Mouse (Mus musculus): ENCODE data around the gene Pygm. TPM values are rescaled to one million over a fixed set of nuclear protein-coding genes. Genes with fewer than 3 reads are reported as not detected.

Gene Pygm
- polyA plus RNA-seq, 1 experiment from 2014 or later, result 6.2 TPM

- Histone ChIP-seq H3K9me3 (ENCODE audit: control insufficient read depth, low read length) (no peaks in the 10 kb centered on the region), H3K4me3 (ENCODE audit: low read depth, low read length) (no peak overlapping the region), H3K36me3 (ENCODE audit: control insufficient read depth, insufficient read depth, low read length) (peaks cover 28% of the 10 kb centered on the region), H3K27me3 (replicated peaks; ENCODE audit: control insufficient read depth, insufficient read depth, low read length) (no peaks in the 10 kb centered on the region), H3K4me1 (replicated peaks; ENCODE audit: control insufficient read depth, insufficient read depth, low read length) (no peaks in the 10 kb centered on the region), H3K4me2 (ENCODE audit: low read length) (no peak overlapping the region), H3K27ac (ENCODE audit: low read depth) (peak overlapping the region; percentile 1; the same call in 1 of the 2 replicates), H3K9ac (ENCODE audit: low read length) (no peak overlapping the region)
- WGBS, result 67% methylated on average over 9 of the region's 9 CpGs
- ATAC-seq (replicated peaks; ENCODE audit: low FRiP score, low TSS enrichment, low read depth), result no peak
- DNase-seq (ENCODE audit: low spot score), result no peak
Measured at GRCm38 (mm10) chr19:6348717-6349116, 35.5 kb upstream of the Pygm start.

DNA sequence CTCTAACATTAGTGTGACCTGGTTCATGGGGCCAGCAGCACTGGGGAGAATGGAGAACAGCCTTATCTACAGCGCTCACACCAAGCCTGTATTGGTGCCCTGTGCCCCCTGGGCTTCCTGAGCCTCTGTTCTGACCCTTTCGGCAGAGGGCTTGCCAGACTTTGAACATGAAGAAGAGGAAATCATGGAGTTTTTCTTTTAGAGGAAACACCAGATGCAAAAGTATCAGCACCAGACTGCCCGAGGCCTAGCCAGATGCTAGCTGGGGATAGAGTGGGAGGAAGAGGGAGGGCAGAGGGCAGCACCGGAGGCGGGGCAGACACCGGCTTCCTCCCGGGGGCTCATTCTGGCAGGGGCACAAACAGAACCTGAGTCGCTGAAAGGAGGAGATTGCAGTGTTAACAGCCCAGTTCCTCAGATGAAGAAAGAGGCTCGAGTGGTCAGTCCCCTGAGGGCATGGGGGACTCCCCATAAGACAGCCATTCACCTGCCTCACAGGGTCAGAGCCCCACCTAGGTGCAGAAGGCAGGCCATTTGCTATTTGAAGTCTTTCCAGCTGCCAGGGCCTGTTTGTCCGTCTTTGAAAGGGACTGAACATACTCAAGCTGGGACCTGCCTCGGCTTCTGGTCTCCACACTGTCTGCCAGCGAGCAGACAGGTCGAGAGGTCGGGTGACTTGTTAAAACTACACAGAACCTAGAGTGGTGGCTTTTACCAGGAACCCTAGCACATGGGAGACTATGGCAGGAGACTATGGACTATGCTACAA, 34.8 kb upstream of the Pygm start:
- Histone ChIP-seq H3K4me2 (ENCODE audit: low read length) (no peak overlapping the region), H3K4me3 (ENCODE audit: low read depth, low read length) (no peak overlapping the region), H3K36me3 (ENCODE audit: control insufficient read depth, insufficient read depth, low read length) (peaks cover 24% of the 10 kb centered on the region), H3K27me3 (replicated peaks; ENCODE audit: control insufficient read depth, insufficient read depth, low read length) (no peaks in the 10 kb centered on the region), H3K9ac (ENCODE audit: low read length) (no peak overlapping the region), H3K4me1 (replicated peaks; ENCODE audit: control insufficient read depth, insufficient read depth, low read length) (no peaks in the 10 kb centered on the region), H3K9me3 (ENCODE audit: control insufficient read depth, low read length) (no peaks in the 10 kb centered on the region), H3K27ac (ENCODE audit: low read depth) (peak overlapping the region; percentile 1; the same call in 1 of the 2 replicates)
- ATAC-seq (replicated peaks; ENCODE audit: low FRiP score, low TSS enrichment, low read depth) (no peak), DNase-seq (ENCODE audit: low spot score) (no peak)
- WGBS, result 32% methylated on average over 14 of the region's 14 CpGs

- no peaks in the 10 kb centered on the region for H3K9me3 ChIP-seq (ENCODE audit: control insufficient read depth, low read length)
- H3K9ac ChIP-seq (ENCODE audit: low read length), result no peak overlapping the region
Measured at GRCm38 (mm10) chr19:6351431-6352106, 32.6 kb upstream of the Pygm start.

DNA sequence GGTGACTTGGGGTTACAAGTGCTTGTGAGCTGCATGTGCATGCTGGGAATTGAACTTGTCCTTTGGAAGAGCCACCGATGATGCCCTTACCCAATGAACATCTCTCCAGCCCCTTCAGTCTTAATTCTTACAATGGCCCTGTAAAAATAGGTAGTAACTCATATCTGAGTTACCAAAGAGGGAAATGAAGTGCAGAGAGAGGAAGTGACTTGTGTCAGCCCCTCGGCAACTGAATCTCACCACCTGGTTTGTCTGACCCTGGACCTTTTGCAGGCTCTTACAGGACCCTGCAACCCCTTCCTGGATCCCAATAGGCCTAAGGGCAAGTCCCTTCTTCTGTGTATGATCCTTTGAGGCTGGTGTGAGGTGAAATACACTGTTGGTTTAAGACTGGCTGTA, 32.1 kb upstream of the Pygm start:
- Histone ChIP-seq H3K27ac (ENCODE audit: low read depth) (no peak overlapping the region), H3K9me3 (ENCODE audit: control insufficient read depth, low read length) (no peaks in the 10 kb centered on the region), H3K9ac (ENCODE audit: low read length) (no peak overlapping the region), H3K4me1 (replicated peaks; ENCODE audit: control insufficient read depth, insufficient read depth, low read length) (no peaks in the 10 kb centered on the region), H3K4me3 (ENCODE audit: low read depth, low read length) (no peak overlapping the region), H3K27me3 (replicated peaks; ENCODE audit: control insufficient read depth, insufficient read depth, low read length) (no peaks in the 10 kb centered on the region), H3K4me2 (ENCODE audit: low read length) (no peak overlapping the region), H3K36me3 (ENCODE audit: control insufficient read depth, insufficient read depth, low read length) (peaks cover 8% of the 10 kb centered on the region; the same call in 1 of the 2 replicates)
- no peak for DNase-seq (ENCODE audit: low spot score)
- no peak for ATAC-seq (replicated peaks; ENCODE audit: low FRiP score, low TSS enrichment, low read depth)
- 84% methylated on average over 2 of the region's 2 CpGs for WGBS

More at GRCm38 (mm10) chr19:6351431-6352106, 32.6 kb upstream of the Pygm start:
- H3K27ac ChIP-seq (ENCODE audit: low read depth), result no peak overlapping the region
- H3K4me3 ChIP-seq (ENCODE audit: low read depth, low read length), result no peak overlapping the region
- DNase-seq (ENCODE audit: low spot score) (no peak), ATAC-seq (replicated peaks; ENCODE audit: low FRiP score, low TSS enrichment, low read depth) (no peak)
- no peak overlapping the region for H3K4me2 ChIP-seq (ENCODE audit: low read length)
- peaks cover 14% of the 10 kb centered on the region; the same call in 1 of the 2 replicates for H3K36me3 ChIP-seq (ENCODE audit: control insufficient read depth, insufficient read depth, low read length)
- WGBS, result 62% methylated on average over 14 of the region's 14 CpGs
- H3K27me3 ChIP-seq (replicated peaks; ENCODE audit: control insufficient read depth, insufficient read depth, low read length), result no peaks in the 10 kb centered on the region
- no peaks in the 10 kb centered on the region for H3K4me1 ChIP-seq (replicated peaks; ENCODE audit: control insufficient read depth, insufficient read depth, low read length)

DNA sequence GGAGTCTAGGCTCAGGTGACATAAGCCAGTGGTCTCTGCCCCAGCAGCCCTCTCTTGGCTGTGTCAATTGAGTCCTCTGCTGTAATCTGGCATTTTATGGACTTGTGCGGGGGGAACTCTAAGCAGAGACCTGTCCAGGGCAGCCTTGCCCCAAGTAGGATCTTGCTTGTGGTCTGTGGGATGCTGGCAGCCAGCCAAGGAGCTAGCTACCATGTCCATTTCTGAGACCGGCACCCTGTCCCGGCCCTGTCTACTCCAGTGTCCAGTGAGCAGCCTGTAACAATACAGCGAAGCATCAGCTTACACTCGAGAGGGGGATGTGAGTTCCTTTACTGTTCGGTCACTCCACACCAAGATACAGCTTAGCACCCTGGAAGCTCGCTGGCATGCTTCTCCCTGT, 30.2 kb upstream of the Pygm start:
- no peaks in the 10 kb centered on the region for H3K4me1 ChIP-seq (replicated peaks; ENCODE audit: control insufficient read depth, insufficient read depth, low read length)
- H3K4me3 ChIP-seq (ENCODE audit: low read depth, low read length), result no peak overlapping the region
- H3K4me2 ChIP-seq (ENCODE audit: low read length), result no peak overlapping the region
- WGBS, result 85% methylated on average over 7 of the region's 7 CpGs
- no peaks in the 10 kb centered on the region for H3K9me3 ChIP-seq (ENCODE audit: control insufficient read depth, low read length)
- H3K9ac ChIP-seq (ENCODE audit: low read length), result no peak overlapping the region
- ATAC-seq (replicated peaks; ENCODE audit: low FRiP score, low TSS enrichment, low read depth), result no peak
- H3K27ac ChIP-seq (ENCODE audit: low read depth), result no peak overlapping the region
- no peaks in the 10 kb centered on the region for H3K36me3 ChIP-seq (ENCODE audit: control insufficient read depth, insufficient read depth, low read length)
- DNase-seq (ENCODE audit: low spot score), result no peak
- H3K27me3 ChIP-seq (replicated peaks; ENCODE audit: control insufficient read depth, insufficient read depth, low read length), result no peaks in the 10 kb centered on the region

DNA sequence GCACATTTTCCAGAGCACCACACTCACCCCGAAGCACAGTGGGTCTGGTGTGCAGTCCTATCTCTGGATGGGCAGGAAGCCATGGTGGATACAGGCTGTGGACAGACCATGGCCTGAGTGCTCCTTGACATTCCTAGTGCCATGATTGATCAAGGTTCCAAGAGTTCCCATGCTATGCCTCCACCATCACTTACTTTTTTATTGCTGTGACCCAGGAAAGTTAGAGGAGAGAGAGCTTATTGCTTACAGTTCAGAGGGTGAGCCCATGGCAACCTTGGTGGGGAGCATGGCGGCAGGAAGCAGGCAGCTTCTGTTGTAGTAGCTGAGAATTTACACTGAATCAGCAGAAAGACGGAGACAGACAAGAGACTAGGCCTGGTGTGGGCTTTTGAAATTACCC, 22.9 kb upstream of the Pygm start:
- Histone ChIP-seq H3K36me3 (ENCODE audit: control insufficient read depth, insufficient read depth, low read length) (peaks cover 23% of the 10 kb centered on the region), H3K4me2 (ENCODE audit: low read length) (no peak overlapping the region), H3K27me3 (replicated peaks; ENCODE audit: control insufficient read depth, insufficient read depth, low read length) (no peaks in the 10 kb centered on the region), H3K4me3 (ENCODE audit: low read depth, low read length) (no peak overlapping the region), H3K9me3 (ENCODE audit: control insufficient read depth, low read length) (no peaks in the 10 kb centered on the region), H3K9ac (ENCODE audit: low read length) (no peak overlapping the region), H3K27ac (ENCODE audit: low read depth) (no peak overlapping the region), H3K4me1 (replicated peaks; ENCODE audit: control insufficient read depth, insufficient read depth, low read length) (peaks cover 11% of the 10 kb centered on the region)
- ATAC-seq (replicated peaks; ENCODE audit: low FRiP score, low TSS enrichment, low read depth) (no peak), DNase-seq (ENCODE audit: low spot score) (no peak)
- 90% methylated on average over 3 of the region's 3 CpGs for whole genome bisulfite sequencing

DNA sequence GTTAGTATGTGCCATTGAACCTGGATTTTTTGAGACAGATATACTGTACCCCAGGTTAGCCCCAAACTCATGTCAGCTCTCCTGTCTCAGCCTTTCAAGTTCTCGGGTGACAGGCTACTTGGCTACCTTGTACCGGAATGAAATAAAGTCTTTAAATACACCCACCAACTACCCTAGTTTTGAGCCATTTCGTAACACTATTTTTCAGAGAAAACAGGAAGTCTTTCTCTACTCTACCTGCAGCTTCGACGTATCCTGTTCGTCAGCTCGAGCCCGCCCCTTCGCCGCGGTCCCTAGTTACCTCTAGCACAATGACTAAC, 21.1 kb upstream of the Pygm start:
- Histone ChIP-seq H3K4me3 (ENCODE audit: low read depth, low read length) (peak overlapping the region; percentile 93), H3K9ac (ENCODE audit: low read length) (peak overlapping the region; percentile 29; the same call in 1 of the 2 replicates), H3K27me3 (replicated peaks; ENCODE audit: control insufficient read depth, insufficient read depth, low read length) (no peaks in the 10 kb centered on the region), H3K27ac (ENCODE audit: low read depth) (peak overlapping the region; percentile 52), H3K4me2 (ENCODE audit: low read length) (peak overlapping the region; percentile 48), H3K36me3 (ENCODE audit: control insufficient read depth, insufficient read depth, low read length) (peaks cover 40% of the 10 kb centered on the region), H3K9me3 (ENCODE audit: control insufficient read depth, low read length) (no peaks in the 10 kb centered on the region), H3K4me1 (replicated peaks; ENCODE audit: control insufficient read depth, insufficient read depth, low read length) (peaks cover 14% of the 10 kb centered on the region)
- 2% methylated on average over 11 of the region's 11 CpGs for WGBS
- no peak for ATAC-seq (replicated peaks; ENCODE audit: low FRiP score, low TSS enrichment, low read depth)
- DNase-seq (ENCODE audit: low spot score), result no peak

DNA sequence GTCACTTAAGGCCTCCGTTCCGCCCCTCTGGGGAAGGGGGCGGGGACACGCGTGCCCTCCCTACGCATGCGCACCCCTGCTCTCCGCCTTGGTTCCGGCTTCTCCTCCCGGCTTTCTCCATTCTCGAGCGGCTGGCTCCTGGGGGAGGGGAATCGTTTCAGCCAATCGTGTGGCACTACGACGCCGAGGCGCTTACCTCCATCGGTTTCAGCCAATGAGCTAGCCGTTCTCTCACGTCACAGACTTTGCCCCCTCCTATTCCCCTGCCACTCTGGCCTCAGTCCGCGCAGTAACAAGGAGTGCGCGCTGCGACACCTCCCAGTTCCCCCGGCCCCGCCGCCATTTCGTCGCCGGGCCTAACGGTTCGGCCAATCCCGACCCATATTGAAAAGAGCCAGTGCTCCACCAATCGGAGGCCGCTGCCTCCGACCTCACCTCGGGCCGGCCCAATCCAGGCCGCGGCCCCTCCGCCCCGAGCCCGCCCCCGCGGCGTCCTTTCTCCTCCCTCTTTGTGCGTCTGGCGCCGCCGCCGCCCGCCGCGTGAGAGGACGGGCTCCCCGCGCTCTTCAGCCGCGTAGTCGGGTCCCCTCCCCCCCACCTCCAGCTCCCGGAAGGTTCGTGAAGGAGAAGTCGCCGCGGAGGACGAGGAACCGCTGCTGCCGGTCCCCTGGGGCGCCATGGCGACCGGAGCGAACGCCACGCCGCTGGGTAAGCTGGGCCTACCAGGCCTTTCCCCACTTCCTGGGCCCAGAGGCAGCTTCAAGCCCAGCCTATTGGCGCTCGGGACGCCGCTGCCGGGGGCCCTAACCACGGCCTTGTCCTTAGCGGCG, 20.6 kb upstream of the Pygm start, which contains the start of gene Sf1:
Gene Sf1 (plus strand): TSS at position 280 of the 830 bp plus-strand sequence.
- Histone ChIP-seq H3K36me3 (ENCODE audit: control insufficient read depth, insufficient read depth, low read length) (peaks cover 46% of the 10 kb centered on the region), H3K9ac (ENCODE audit: low read length) (peak within 1 kb of the TSS; percentile 99), H3K4me2 (ENCODE audit: low read length) (peak within 1 kb of the TSS; percentile 60), H3K4me1 (replicated peaks; ENCODE audit: control insufficient read depth, insufficient read depth, low read length) (peaks cover 14% of the 10 kb centered on the region), H3K4me3 (ENCODE audit: low read depth, low read length) (peak within 1 kb of the TSS; percentile 93), H3K9me3 (ENCODE audit: control insufficient read depth, low read length) (no peaks in the 10 kb centered on the region), H3K27me3 (replicated peaks; ENCODE audit: control insufficient read depth, insufficient read depth, low read length) (no peaks in the 10 kb centered on the region), H3K27ac (ENCODE audit: low read depth) (peak within 1 kb of the TSS; percentile 98)
- peak; percentile 97 for DNase-seq (ENCODE audit: low spot score)
- peak; percentile 98 for ATAC-seq (replicated peaks; ENCODE audit: low FRiP score, low TSS enrichment, low read depth)
- 1% methylated on average over 83 of the region's 85 CpGs for WGBS
